Mouse (Mus musculus) G1E-ER4 (cell line): Measurements from ENCODE around the gene Ptpn14. TPM values are rescaled to one million over a fixed set of nuclear protein-coding genes. Genes with fewer than 3 reads are reported as not detected.

Experiments
- GATA1 ChIP-seq: IDR thresholded peaks from one replicate; pipeline ENCODE4 v1.8.0; 2012; ENCODE audit warnings: low read length, inconsistent platforms
- polyA plus RNA-seq: library from polyadenylated mRNA; stranded (reverse); fragments of >175 nt; gene quantifications from 2 replicates; pipeline ENCODE4 v1.2.3, GENCODE M21; 2012

The Ptpn14 gene
- not detected in 2 replicates for polyA plus RNA-seq

DNA sequence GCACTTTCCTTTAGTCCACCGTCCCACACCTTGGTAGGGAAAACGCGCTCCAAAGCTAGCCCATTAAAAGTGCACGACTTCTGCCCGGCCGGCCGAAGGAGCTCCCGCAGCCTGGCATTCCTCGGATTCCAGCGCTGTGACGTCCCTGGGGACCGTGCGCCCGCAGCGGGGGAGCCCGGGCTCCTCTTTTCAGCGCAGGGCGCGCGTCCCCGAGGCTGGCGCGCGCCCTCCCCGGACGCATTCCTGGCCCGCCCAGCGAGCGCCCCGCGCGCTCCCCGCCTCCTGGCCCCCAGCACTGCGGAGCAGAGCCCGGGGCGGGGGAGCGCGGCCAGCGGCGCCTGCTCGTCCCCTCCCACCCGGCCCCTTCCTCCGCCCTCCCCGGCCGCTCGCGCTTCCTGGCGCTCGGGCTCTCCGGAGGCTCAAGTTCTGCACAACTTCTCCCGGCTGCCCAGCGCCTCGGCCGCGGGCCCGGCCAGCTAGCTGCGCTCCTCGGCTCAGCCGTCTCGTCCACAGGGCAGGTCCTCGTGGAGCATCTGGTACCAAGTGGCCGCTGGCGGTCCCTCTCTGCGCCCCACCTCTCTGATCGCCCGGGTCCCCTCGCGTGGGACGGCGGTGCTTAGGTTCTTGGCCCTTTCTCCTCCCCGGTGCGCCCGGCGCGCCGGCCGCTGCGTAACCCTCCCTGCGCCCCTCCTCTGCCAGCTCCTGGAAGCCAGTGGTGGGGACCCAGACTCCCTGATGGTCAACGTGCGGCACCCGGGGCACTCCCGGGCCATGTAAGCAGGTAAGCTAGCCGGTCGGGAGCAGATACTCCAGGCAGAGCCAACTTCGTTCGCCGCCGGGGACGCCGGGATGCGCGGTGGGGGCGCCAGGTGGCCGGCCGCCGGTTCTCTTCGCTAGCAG, at the start of gene Ptpn14:
Gene Ptpn14 (plus strand): TSS at position 385 of the 900 bp plus-strand sequence.
- no peak for TF ChIP-seq GATA1

DNA sequence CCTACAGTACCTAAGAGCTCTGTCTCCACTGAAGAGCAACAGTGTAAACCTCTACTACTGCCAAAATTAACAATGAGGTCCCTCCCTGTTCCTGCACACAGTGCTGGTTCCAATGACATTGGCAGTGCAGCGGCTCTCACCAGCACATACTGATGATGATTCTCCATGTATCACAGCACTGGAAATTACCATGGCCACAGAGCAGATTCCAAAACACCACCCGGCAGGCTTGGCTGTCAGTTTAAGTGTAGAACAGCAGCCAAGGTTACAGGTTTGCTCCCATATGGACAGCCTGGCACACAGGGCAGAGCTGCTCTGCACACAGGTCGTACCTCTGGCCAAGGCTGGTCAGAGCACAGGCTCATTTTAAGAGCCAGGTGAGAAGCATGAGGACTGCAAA, 48.5 kb upstream of the Ptpn14 start:
- no peak for TF ChIP-seq GATA1

DNA sequence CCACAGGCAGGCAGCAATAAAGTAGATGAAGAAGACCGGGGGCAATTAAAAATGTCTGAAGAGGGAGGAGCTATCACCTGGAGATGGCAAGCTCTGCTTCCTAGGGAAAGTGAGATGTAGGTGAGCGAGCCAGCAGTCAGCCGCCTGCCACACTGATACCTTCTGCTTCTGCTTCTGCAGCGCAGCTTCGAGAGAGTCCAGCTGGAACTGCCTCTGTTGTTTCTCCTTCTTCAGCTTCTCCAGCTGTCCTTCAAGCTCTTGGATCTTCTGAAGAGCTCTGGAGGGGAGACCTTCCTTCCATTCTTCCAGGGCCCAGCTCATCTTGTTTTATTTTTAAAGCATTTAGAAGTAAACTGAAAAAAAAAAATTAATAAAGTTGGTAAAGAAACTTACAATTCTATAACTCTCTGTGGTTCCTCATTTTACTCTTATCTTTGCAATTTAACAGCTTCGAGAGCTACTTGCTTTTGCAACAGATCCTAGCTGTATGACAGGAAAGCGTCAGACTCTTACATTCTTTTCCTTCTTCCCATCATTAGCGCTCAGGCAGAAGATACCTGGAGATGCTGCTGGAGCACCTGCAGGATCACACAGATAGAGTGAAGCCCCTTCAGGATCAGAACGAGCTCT, 43.2 kb upstream of the Ptpn14 start:
- TF ChIP-seq GATA1: no peak

DNA sequence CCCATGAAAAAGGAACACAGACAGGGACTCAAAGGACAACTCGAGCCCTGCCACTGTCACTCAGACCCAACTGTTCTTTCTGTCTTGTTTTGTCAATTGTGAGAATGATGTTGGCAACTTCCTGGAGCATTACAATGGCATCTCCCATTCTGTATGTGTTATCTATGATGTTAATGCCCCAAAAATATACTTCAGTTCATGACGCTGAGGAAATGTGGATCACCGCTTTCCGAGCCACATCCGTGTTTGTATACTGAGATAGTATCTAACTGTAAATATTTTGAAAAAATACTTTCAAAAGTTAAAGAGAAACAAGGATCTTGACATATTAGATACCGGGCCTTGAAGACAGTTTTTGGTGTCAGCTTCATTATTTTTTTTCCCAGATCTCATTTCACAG, 42.0 kb upstream of the Ptpn14 start:
- TF ChIP-seq GATA1: no peak

GRCm38 (mm10) chr1:189687654-189688387, 40.2 kb upstream of the Ptpn14 start, which contains the start of gene Cenpf:
Gene Cenpf, minus strand, starts transcription at chr1:189688086.
- no peak for TF ChIP-seq GATA1

DNA sequence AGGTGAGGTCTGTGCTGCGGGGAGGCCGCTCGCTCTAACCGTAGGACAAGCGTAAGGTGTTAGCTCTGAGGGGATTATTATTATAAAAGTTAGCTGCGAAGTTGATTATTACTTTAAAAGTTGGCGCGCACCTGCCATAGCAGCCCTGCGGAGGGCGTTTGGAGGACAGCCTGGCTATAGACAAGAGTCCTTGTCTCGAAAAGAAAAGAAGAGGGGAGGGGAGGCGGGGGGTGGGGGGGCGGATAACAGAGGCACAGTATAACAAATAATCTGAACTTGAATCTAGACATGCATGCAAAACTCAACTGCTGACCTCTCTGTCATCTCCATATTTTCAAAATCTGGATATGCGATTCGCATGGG, 39.7 kb upstream of the Ptpn14 start:
- TF ChIP-seq GATA1: no peak

DNA sequence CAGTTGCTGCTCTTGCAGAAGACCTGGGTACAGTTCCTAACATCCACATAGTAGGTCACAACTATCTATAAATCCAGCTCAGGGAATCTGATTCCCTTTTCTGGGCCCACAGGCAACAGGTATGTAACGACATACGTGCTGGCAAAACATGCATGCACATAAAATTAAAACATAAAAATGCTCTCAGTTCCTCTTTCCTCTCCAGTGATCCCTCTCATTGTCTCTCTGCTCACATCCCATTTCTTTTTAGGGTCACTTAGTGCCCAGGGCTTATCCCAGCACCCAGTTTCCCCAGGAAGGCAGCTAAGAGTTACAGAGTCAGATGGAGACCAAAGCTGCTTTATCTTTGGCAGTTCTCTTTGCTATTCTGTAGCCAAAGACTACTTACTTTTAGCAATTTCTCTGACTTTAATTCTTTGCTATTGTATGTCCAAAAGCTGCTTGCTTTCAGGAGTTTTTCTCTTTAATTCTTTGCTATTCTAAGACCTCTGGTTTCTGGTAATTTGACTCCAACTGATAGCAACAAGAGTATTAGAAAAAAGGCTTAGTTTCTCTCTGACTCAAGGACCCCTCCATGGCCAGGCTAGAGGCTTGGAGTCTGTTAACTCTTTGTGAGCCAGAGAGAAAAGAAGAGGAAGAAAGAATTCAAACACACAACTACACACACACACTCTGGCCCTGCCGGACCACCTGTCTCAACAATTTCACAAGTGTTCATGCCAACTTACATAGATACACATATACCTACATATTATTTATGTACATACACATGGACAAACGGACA, 38.8 kb upstream of the Ptpn14 start:
- TF ChIP-seq GATA1: no peak

- no peak for TF ChIP-seq GATA1
These were observed 33.7 kb upstream of the Ptpn14 start for GRCm38 (mm10) chr1:189694391-189694790.

GRCm38 (mm10) chr1:189695321-189695720, 32.7 kb upstream of the Ptpn14 start:
- no peak for TF ChIP-seq GATA1

DNA sequence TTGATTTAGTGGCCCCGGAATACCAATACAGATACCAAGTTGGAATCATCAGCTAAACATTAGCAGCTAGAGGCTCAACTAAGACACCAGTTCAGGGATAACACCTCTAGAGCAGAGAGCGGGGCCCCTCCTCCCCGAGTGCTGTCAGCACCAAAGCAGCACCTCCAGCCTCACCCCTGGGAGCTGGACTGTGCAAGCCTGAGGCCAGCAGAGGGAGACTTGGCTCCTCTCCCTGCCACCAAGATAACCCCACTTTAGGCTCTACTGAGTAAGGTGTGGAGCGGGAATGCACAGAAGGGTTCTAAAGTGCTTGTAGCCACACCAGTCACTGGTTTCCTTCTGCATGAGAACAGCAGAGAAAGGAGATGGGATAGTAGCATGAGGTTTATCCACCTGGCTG, 29.7 kb upstream of the Ptpn14 start:
- no peak for TF ChIP-seq GATA1

DNA sequence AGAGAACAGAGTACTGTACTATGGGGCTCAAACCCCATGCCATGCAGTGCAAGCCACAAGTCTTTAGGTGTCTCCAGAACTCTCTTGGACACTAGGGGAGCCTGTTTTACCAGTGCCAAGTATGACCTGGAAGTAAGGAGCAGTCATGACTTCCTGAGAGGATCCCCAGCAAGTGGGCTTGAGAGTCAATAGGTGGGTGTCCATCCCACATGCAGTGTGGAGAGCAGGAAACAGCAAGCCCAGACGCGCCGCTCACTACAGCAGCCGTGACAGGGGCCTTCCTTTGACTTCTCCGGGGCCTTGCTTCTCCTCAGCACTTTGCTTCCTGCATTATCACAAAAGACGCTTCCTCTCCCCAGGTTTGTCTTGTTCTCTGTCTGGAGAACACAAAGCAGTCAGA, 27.9 kb upstream of the Ptpn14 start:
- no peak for TF ChIP-seq GATA1

DNA sequence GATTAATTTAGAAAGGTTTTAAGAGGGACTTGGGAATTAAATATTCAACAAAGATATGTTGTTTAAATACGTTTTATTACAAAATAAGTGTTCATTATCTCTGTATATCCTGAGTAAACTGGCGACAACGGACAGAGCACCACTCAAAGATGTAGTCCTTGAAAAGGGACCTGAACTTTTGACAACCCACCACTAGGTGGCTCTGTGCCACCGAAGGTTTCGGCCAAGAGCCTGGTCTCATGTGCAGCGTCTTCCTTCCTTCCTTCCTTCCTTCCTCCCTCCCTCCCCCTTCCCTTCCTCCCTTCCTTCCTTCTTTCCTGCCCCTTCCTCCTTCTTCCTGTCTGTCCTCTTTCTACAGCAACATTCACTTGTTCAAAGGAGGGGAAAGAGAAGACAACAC, 27.1 kb upstream of the Ptpn14 start:
- no peak for TF ChIP-seq GATA1

- TF ChIP-seq GATA1: no peak
These were observed 24.9 kb upstream of the Ptpn14 start for GRCm38 (mm10) chr1:189703156-189703555.

DNA sequence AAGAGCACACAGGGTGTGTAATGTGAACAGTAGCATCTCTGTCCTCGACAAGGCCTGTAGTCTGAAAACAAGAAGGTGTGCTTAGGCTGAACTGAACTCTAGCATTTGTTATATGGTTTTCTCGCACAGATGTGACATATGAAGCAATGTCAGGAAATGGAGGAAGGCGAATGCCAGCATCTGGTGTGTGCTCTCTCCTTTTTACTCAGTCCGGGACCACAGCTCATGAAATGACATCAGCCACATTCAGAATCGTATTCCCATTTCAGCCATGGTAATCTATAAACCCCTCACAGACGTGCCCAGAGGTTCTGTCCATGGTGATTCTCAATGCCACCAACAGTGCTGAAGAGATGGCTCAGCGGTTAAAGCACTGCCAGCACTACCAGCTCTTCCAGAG, 24.5 kb upstream of the Ptpn14 start:
- TF ChIP-seq GATA1: no peak

DNA sequence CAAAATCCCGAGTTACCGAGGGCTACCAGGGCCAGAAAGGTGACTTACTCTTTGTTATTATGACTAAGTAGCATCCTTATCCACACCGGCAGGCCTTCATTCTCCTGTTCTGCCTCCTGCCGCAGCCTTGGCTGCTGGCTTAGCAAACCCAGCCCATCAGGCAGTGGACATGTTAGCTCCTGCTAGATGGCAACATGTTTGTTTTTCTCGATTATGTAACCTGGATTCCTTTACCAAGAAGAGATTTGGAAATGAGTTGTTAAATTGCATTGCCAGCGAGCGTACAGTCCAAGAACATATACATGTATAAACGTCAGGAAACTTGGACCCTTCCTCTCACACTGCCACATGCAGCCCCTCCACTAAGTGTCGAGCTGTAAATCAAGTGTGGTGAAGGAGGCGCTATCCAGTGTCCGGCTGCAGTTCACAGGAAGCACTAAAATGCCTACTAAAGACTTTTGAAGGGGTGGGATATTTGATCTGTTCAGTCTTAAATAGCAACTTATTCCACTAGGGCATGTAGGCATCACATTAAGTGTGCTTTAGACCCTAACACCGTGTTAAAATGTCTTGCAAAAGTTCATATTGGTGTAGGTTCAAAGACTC, 21.9 kb upstream of the Ptpn14 start:
- no peak for TF ChIP-seq GATA1

DNA sequence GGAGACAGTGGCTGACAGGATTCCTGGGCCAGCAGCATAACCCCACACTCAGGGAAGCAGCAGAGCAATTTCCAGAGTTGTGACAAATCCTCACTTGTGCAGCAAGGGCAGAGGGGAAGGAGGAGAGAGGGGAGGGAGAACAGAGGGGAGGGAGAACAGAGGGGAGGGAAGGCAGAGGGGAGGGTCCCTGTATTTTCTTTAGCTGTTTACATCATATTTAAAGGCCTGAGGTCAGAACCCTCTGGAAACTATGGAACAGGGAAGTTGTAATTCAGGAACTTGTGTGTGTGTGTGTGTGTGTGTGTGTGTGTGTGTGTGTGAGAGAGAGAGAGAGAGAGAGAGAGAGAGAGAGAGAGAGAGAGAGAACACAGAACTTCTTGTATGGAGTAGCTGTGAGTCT, 21.1 kb upstream of the Ptpn14 start:
- no peak for TF ChIP-seq GATA1
